1 mouse cellular context compared by ENCODE assay signal in the genomic region with DNA sequence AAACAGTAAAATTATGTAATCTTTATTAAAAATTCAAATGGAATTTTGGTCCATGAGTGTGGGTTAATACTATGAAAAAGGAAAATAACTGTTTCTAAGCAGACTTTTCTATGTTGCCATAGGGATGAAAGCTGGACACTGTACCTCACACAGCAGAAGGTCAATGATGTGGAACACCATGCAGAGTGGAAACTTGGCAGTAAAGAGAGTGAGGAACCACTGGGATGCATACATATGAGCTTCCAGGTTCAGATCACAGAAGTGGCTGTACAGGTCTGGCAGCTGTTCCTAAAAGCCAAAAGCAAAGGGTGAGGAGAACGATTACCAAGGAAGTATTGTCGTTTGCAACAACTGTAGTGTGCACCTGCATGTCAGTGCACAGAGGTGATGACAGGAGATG.
TF ChIP-seq lines count a peak whose summit lies in the region.

No protein-coding gene starts in this region.

TF ChIP-seq in CH12.LX, 34 proteins besides CTCF, POLR2A, EP300 and RAD21 (continued from another document):
- no peak for TF ChIP-seq UBTF (IDR thresholded peaks at IDR 0.05; ENCODE audit: low read depth, low read length)
- no peak for TF ChIP-seq GABPA (IDR thresholded peaks at IDR 0.05; ENCODE audit: insufficient replicate concordance, low read depth, low read length)
- no peak for TF ChIP-seq BHLHE40 (IDR thresholded peaks at IDR 0.05; ENCODE audit: low read depth, low read length)
- no peak for TF ChIP-seq KAT2A (IDR thresholded peaks at IDR 0.05; ENCODE audit: insufficient replicate concordance, low read length)
- no peak for TF ChIP-seq POLR2AphosphoS2 (IDR thresholded peaks at IDR 0.05; ENCODE audit: low read depth, low read length)
- no peak for TF ChIP-seq RCOR1 (conservative IDR thresholded peaks at IDR 0.05; ENCODE audit: low read depth, low read length)
- no peak for TF ChIP-seq SMC3 (IDR thresholded peaks at IDR 0.05; ENCODE audit: low read depth, low read length)
